Mouse (Mus musculus) central nervous system, embryonic 14 days (tissue): ENCODE measurements around the gene Mfsd8. TPM values are rescaled to one million over a fixed set of nuclear protein-coding genes. Genes with fewer than 3 reads are reported as not detected.

Experiments used
- polyA plus RNA-seq: library from polyadenylated mRNA; depleted of rRNA; stranded (reverse); fragments of >200 nt; gene quantifications from 2 replicates; pipeline ENCODE4 v1.2.3, GENCODE M21; 2012; rRNA removed

The Mfsd8 gene
- 10.0 and 11.9 TPM in 2 replicates for polyA plus RNA-seq

GRCm38 (mm10) chr3:40846473-40846956 lies at the start of gene Mfsd8:
Mfsd8 (minus strand) TSS chr3:40846886.

GRCm38 (mm10) chr3:40846957-40847017 lies 101 bp upstream of the Mfsd8 start, which contains the start of gene Abhd18:
Abhd18 (plus strand) TSS chr3:40846970.

GRCm38 (mm10) chr3:40799530-40800372 lies 46.9 kb downstream of the Mfsd8 start, which contains the start of gene Plk4:
Plk4 (plus strand) TSS chr3:40800019.

Other genes with a start within 250 kb of the Mfsd8 start
- gene Slc25a31, start 138.0 kb downstream of the Mfsd8 start, polyA plus RNA-seq: 0.20 and 0.26 TPM in 2 replicates
- 16.1 and 18.4 TPM in 2 replicates for gene Hspa4l, start 102.4 kb downstream of the Mfsd8 start, polyA plus RNA-seq
- 16.9 and 19.5 TPM in 2 replicates for gene Plk4, start 46.9 kb downstream of the Mfsd8 start, polyA plus RNA-seq
- gene Abhd18, start 84 bp upstream of the Mfsd8 start, polyA plus RNA-seq: 11.2 and 11.5 TPM in 2 replicates
- gene 1700034I23Rik, start 55.7 kb upstream of the Mfsd8 start, polyA plus RNA-seq: 0.05 TPM in 2 replicates
- 7.0 and 7.7 TPM in 2 replicates for gene Larp1b, start 102.9 kb upstream of the Mfsd8 start, polyA plus RNA-seq
- 30.2 and 32.6 TPM in 2 replicates for gene Pgrmc2, start 236.2 kb upstream of the Mfsd8 start, polyA plus RNA-seq